Mouse (Mus musculus) lung, adult 2 months (tissue): ENCODE results near the gene F12.

ENCODE experiments used
- CTCF ChIP-seq: fragments of 200-500 bp; IDR thresholded peaks from 2 replicates; pipeline ENCODE4 v1.5.1; 2011; ENCODE audit warnings: mild to moderate bottlenecking, low read length, control low read depth; ENCODE audit not compliant: insufficient read depth
- POLR2A ChIP-seq: fragments of 200-500 bp; IDR thresholded peaks from 2 replicates; pipeline ENCODE4 v1.6.1; 2011; ENCODE audit warnings: low read depth, mild to moderate bottlenecking, control low read depth, low read length, borderline replicate concordance; ENCODE audit errors: extremely low read depth

DNA sequence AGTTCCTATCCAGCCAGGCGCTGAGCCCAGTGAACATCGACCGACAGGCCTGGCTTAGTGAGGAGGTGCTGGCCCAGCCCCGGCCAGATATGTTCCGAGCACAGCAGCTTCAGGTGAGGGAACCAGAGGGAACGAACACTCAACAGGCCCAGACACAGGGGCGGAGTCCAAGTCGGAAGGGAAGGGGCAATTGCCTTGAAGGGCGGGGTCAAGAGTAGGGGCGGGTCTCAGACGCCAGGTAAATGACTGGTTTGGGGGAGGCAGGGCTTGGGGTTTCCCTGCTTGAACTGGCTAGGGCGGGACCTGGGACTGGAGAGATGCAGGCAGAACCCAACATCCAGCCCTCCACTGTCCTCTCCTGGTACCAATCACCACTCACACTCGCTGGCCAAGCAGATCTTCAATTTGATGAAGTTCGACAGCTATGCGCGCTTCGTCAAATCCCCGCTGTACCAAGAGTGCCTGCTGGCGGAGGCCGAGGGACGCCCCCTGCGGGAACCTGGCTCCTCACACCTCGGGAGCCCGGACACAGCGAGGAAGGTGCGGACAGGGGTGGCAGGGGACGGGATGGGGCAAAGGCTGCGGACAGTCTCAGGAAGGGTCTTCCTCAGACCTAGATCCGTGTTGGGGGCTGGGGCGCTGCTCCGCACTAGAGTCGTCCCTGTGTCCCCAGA lies 47.5 kb downstream of the F12 start:
- TF ChIP-seq CTCF (no peak), POLR2A (no peak)
